Mouse (Mus musculus): ENCODE data around the gene Snx5. TPM values are rescaled to one million over a fixed set of nuclear protein-coding genes. Genes with fewer than 3 reads are reported as not detected.

Gene Snx5
- polyA plus RNA-seq, 1 experiment from 2014 or later, result 115 TPM

GRCm38 (mm10) chr2:144291600-144292305, 21.0 kb upstream of the Snx5 start:
- Histone ChIP-seq H3K4me3 (ENCODE audit: low read depth, low read length) (no peak overlapping the region), H3K27me3 (ENCODE audit: control insufficient read depth, insufficient read depth, low read length) (no peaks in the 10 kb centered on the region), H3K9ac (ENCODE audit: low read depth, low read length) (no peak overlapping the region), H3K9me3 (replicated peaks; ENCODE audit: control insufficient read depth, low read length) (no peaks in the 10 kb centered on the region), H3K27ac (ENCODE audit: low read depth, low read length) (no peak overlapping the region), H3K36me3 (ENCODE audit: control insufficient read depth, insufficient read depth, low read length) (no peaks in the 10 kb centered on the region), H3K4me2 (no peak overlapping the region), H3K4me1 (ENCODE audit: control insufficient read depth, insufficient read depth, low read length) (0 out of 2 replicates have a peak, but pooled peaks cover 5% of the 10 kb centered on the region)
- 53% methylated on average over 11 of the region's 11 CpGs for WGBS (ENCODE audit: insufficient replicate concordance)
- ATAC-seq (replicated peaks; ENCODE audit: insufficient number of reproducible peaks, low FRiP score, low TSS enrichment), result no peak

GRCm38 (mm10) chr2:144290321-144290720, 19.6 kb upstream of the Snx5 start:
- Histone ChIP-seq H3K27ac (ENCODE audit: low read depth, low read length) (no peak overlapping the region), H3K27me3 (ENCODE audit: control insufficient read depth, insufficient read depth, low read length) (no peaks in the 10 kb centered on the region), H3K36me3 (ENCODE audit: control insufficient read depth, insufficient read depth, low read length) (no peaks in the 10 kb centered on the region), H3K4me3 (ENCODE audit: low read depth, low read length) (no peak overlapping the region), H3K4me2 (no peak overlapping the region), H3K4me1 (ENCODE audit: control insufficient read depth, insufficient read depth, low read length) (peaks cover 8% of the 10 kb centered on the region; the same call in 1 of the 2 replicates), H3K9ac (ENCODE audit: low read depth, low read length) (no peak overlapping the region), H3K9me3 (replicated peaks; ENCODE audit: control insufficient read depth, low read length) (no peaks in the 10 kb centered on the region)
- no peak for ATAC-seq (replicated peaks; ENCODE audit: insufficient number of reproducible peaks, low FRiP score, low TSS enrichment)
- WGBS (ENCODE audit: insufficient replicate concordance), result 90% methylated on average over 7 of the region's 7 CpGs

DNA sequence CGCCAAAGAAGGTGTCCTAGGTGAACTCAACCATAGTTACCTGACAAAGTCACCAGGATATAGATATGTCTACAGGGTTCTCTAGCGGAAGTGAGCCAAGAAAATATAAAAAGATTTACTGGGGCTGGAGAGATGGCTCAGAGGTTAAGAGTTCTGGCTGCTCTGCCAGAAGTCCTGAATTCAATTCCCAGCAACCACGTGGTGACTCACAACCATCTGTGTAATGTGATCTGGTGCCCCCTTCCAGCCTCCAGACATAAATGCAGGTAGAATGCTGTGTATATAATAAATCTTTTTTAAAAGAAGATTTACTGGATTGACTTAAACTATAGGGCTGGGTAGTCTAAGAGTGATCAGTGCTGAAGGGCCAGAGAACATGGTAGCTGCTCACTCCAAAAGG, 10.7 kb upstream of the Snx5 start:
- H3K4me1 ChIP-seq (ENCODE audit: control insufficient read depth, insufficient read depth, low read length), result peaks cover 13% of the 10 kb centered on the region
- H3K9me3 ChIP-seq (replicated peaks; ENCODE audit: control insufficient read depth, low read length), result no peaks in the 10 kb centered on the region
- no peak overlapping the region for H3K4me3 ChIP-seq (ENCODE audit: low read depth, low read length)
- no peak overlapping the region for H3K27ac ChIP-seq (ENCODE audit: low read depth, low read length)
- peaks cover 3% of the 10 kb centered on the region for H3K36me3 ChIP-seq (ENCODE audit: control insufficient read depth, insufficient read depth, low read length)
- 74% methylated on average over 3 of the region's 3 CpGs for WGBS (ENCODE audit: insufficient replicate concordance)
- no peaks in the 10 kb centered on the region for H3K27me3 ChIP-seq (ENCODE audit: control insufficient read depth, insufficient read depth, low read length)
- no peak overlapping the region for H3K4me2 ChIP-seq
- no peak overlapping the region for H3K9ac ChIP-seq (ENCODE audit: low read depth, low read length)
- ATAC-seq (replicated peaks; ENCODE audit: insufficient number of reproducible peaks, low FRiP score, low TSS enrichment), result no peak

DNA sequence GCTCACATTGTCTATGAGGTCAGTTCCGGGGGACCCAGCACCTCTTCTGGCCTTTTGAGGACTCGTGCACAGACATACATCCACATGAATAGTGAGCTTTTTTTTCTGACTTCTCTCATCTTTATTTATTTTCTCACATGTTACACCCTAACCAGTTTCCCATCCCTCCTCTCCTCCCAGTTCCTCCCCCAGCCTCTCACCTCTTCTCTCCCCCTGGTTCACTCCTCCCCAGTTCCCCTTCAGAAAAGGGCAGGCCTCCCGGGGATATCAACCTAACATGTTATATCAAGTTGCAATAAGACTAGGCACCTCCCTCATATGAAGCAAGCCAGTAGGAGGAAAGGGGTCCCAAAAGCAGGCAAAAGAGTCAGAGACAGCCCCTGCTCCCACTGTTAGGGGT, 9.9 kb upstream of the Snx5 start:
- Histone ChIP-seq H3K9me3 (replicated peaks; ENCODE audit: control insufficient read depth, low read length) (no peaks in the 10 kb centered on the region), H3K27me3 (ENCODE audit: control insufficient read depth, insufficient read depth, low read length) (no peaks in the 10 kb centered on the region), H3K36me3 (ENCODE audit: control insufficient read depth, insufficient read depth, low read length) (peaks cover 3% of the 10 kb centered on the region), H3K9ac (ENCODE audit: low read depth, low read length) (no peak overlapping the region), H3K4me1 (ENCODE audit: control insufficient read depth, insufficient read depth, low read length) (peaks cover 13% of the 10 kb centered on the region), H3K4me2 (no peak overlapping the region), H3K27ac (ENCODE audit: low read depth, low read length) (no peak overlapping the region), H3K4me3 (ENCODE audit: low read depth, low read length) (no peak overlapping the region)
- no peak for ATAC-seq (replicated peaks; ENCODE audit: insufficient number of reproducible peaks, low FRiP score, low TSS enrichment)
- 80% methylated on average over 3 of the region's 3 CpGs for WGBS (ENCODE audit: insufficient replicate concordance)

GRCm38 (mm10) chr2:144279742-144280141, 9.0 kb upstream of the Snx5 start:
- no peak for ATAC-seq (replicated peaks; ENCODE audit: insufficient number of reproducible peaks, low FRiP score, low TSS enrichment)
- Histone ChIP-seq H3K9me3 (replicated peaks; ENCODE audit: control insufficient read depth, low read length) (no peaks in the 10 kb centered on the region), H3K4me2 (no peak overlapping the region), H3K27me3 (ENCODE audit: control insufficient read depth, insufficient read depth, low read length) (no peaks in the 10 kb centered on the region), H3K4me1 (ENCODE audit: control insufficient read depth, insufficient read depth, low read length) (peaks cover 11% of the 10 kb centered on the region), H3K36me3 (ENCODE audit: control insufficient read depth, insufficient read depth, low read length) (peaks cover 3% of the 10 kb centered on the region), H3K27ac (ENCODE audit: low read depth, low read length) (no peak overlapping the region), H3K9ac (ENCODE audit: low read depth, low read length) (no peak overlapping the region), H3K4me3 (ENCODE audit: low read depth, low read length) (no peak overlapping the region)
- WGBS (ENCODE audit: insufficient replicate concordance), result 85% methylated on average over 5 of the region's 5 CpGs

DNA sequence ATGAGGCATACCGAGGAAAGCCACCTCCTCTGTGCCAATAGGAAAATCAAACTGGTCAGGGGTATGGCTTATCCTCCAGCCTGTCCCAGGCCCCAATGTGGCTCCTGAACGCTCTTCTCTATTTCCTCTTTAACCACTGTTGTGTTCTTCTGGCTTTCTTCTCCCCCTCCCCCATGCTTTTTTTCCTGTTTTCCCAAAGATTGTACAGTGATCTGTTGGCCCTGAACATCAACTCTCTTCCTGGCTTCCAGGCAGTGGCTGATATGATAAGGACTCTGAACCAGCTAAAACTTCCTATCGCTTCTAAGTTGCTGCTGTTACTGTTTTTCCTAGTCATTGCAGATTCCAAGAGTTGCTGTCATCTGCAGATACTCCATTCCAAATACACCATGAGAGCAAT, 6.2 kb upstream of the Snx5 start:
- Histone ChIP-seq H3K4me1 (ENCODE audit: control insufficient read depth, insufficient read depth, low read length) (peaks cover 12% of the 10 kb centered on the region), H3K4me2 (no peak overlapping the region), H3K9ac (ENCODE audit: low read depth, low read length) (no peak overlapping the region), H3K36me3 (ENCODE audit: control insufficient read depth, insufficient read depth, low read length) (peaks cover 3% of the 10 kb centered on the region), H3K4me3 (ENCODE audit: low read depth, low read length) (no peak overlapping the region), H3K27me3 (ENCODE audit: control insufficient read depth, insufficient read depth, low read length) (no peaks in the 10 kb centered on the region), H3K27ac (ENCODE audit: low read depth, low read length) (peak overlapping the region; percentile 60; the same call in 1 of the 2 replicates), H3K9me3 (replicated peaks; ENCODE audit: control insufficient read depth, low read length) (no peaks in the 10 kb centered on the region)
- 65% methylated on average over 3 of the region's 3 CpGs for WGBS (ENCODE audit: insufficient replicate concordance)
- ATAC-seq (replicated peaks; ENCODE audit: insufficient number of reproducible peaks, low FRiP score, low TSS enrichment), result peak; percentile 37; the same call in 1 of the 2 replicates

DNA sequence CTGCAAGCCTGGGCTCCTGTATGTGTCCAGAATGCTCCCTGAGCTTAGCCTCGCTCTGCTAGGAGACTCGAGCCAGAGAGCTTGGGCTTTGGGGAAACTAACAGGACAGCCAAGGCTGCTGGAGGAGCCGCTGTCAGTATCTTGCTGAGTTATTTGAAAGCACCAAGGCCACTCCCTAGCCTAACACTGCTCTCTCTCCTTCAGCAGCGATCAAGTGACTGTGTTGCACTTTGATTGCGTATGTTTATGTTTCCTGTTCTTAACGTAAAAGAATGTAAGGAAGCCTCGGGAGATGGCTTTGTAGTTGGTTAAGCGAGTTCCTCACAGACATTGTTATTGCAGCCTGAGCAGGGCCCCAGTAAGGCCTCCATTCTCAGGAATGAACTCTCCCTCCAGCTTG, 4.0 kb upstream of the Snx5 start:
- 54% methylated on average over 8 of the region's 8 CpGs for WGBS (ENCODE audit: insufficient replicate concordance)
- peaks cover 10% of the 10 kb centered on the region for H3K4me1 ChIP-seq (ENCODE audit: control insufficient read depth, insufficient read depth, low read length)
- H3K4me2 ChIP-seq, result no peak overlapping the region

GRCm38 (mm10) chr2:144272088-144272487, 1.4 kb upstream of the Snx5 start:
- H3K27me3 ChIP-seq (ENCODE audit: control insufficient read depth, insufficient read depth, low read length), result no peaks in the 10 kb centered on the region
- no peak overlapping the region for H3K4me2 ChIP-seq
- H3K9me3 ChIP-seq (replicated peaks; ENCODE audit: control insufficient read depth, low read length), result no peaks in the 10 kb centered on the region
- H3K36me3 ChIP-seq (ENCODE audit: control insufficient read depth, insufficient read depth, low read length), result no peaks in the 10 kb centered on the region; the same call in 1 of the 2 replicates
- H3K4me1 ChIP-seq (ENCODE audit: control insufficient read depth, insufficient read depth, low read length), result peaks cover 22% of the 10 kb centered on the region
- 0 out of 2 replicates have a peak overlapping the region, but pooled peaks have one; percentile 10 for H3K9ac ChIP-seq (ENCODE audit: low read depth, low read length)
- no peak overlapping the region for H3K27ac ChIP-seq (ENCODE audit: low read depth, low read length)
- WGBS (ENCODE audit: insufficient replicate concordance), result 86% methylated on average over 12 of the region's 12 CpGs
- no peak overlapping the region for H3K4me3 ChIP-seq (ENCODE audit: low read depth, low read length)
- no peak for ATAC-seq (replicated peaks; ENCODE audit: insufficient number of reproducible peaks, low FRiP score, low TSS enrichment)

More for the DNA sequence above, 4.0 kb upstream of the Snx5 start:
- H3K36me3 ChIP-seq (ENCODE audit: control insufficient read depth, insufficient read depth, low read length), result no peaks in the 10 kb centered on the region; the same call in none of the 2 replicates
- no peaks in the 10 kb centered on the region for H3K9me3 ChIP-seq (replicated peaks; ENCODE audit: control insufficient read depth, low read length)
- no peak overlapping the region for H3K4me3 ChIP-seq (ENCODE audit: low read depth, low read length)
- H3K9ac ChIP-seq (ENCODE audit: low read depth, low read length), result 0 out of 2 replicates have a peak overlapping the region, but pooled peaks have one; percentile 16
- ATAC-seq (replicated peaks; ENCODE audit: insufficient number of reproducible peaks, low FRiP score, low TSS enrichment), result no peak
- peak overlapping the region; percentile 66 for H3K27ac ChIP-seq (ENCODE audit: low read depth, low read length)
- H3K27me3 ChIP-seq (ENCODE audit: control insufficient read depth, insufficient read depth, low read length), result no peaks in the 10 kb centered on the region
